Mouse (Mus musculus) embryonic facial prominence, embryonic 15.5 days (tissue): Measurements from ENCODE around the gene Ckmt2. TPM values are rescaled to one million over a fixed set of nuclear protein-coding genes. Genes with fewer than 3 reads are reported as not detected.

ENCODE experiments used
- ATAC-seq: fragments of 200-750 bp; cut with Nextera tagmentation; 2 replicates; pipeline ENCODE4 v1.8.0; 2017; ENCODE audit warnings: low read depth, moderate TSS enrichment; ENCODE audit not compliant: insufficient number of reproducible peaks, low FRiP score, low TSS enrichment
- H3K27ac ChIP-seq: fragments of 300-500 bp; sonication (generic); replicated peaks from 2 replicates; pipeline ENCODE4 v1.5.1; 2015; ENCODE audit warnings: mild to moderate bottlenecking, inconsistent platforms
- H3K27me3 ChIP-seq: fragments of 300-500 bp; sonication (generic); 2 replicates; pipeline ENCODE4 v1.6.1; 2015; ENCODE audit warnings: inconsistent platforms
- H3K36me3 ChIP-seq: fragments of 300-500 bp; sonication (generic); 2 replicates; pipeline ENCODE4 v1.6.1; 2015; ENCODE audit warnings: mild to moderate bottlenecking, inconsistent platforms
- H3K4me1 ChIP-seq: fragments of 300-500 bp; sonication (generic); 2 replicates; pipeline ENCODE4 v1.6.1; 2015; ENCODE audit warnings: inconsistent platforms
- H3K4me2 ChIP-seq: fragments of 300-500 bp; sonication (generic); replicated peaks from 2 replicates; pipeline ENCODE4 v1.6.1; 2015; ENCODE audit warnings: mild to moderate bottlenecking, inconsistent platforms
- H3K4me3 ChIP-seq: fragments of 300-500 bp; sonication (generic); replicated peaks from 2 replicates; pipeline ENCODE4 v1.5.1; 2015; ENCODE audit warnings: mild to moderate bottlenecking, inconsistent platforms
- H3K9ac ChIP-seq: fragments of 300-500 bp; sonication (generic); 2 replicates; pipeline ENCODE4 v1.6.1; 2015; ENCODE audit warnings: inconsistent platforms
- H3K9me3 ChIP-seq: fragments of 300-500 bp; sonication (generic); replicated peaks from 2 replicates; pipeline ENCODE4 v1.6.1; 2016; ENCODE audit warnings: inconsistent platforms
- WGBS: fragments of 180-500 bp; shearing (Covaris S2); methylation state at CpG from one replicate; pipeline ENCODE4 v1.1.7; 2015; 5-methylcytosine and 5-hydroxymethylcytosine counted together
- polyA plus RNA-seq: library from polyadenylated mRNA; unstranded; fragments of >200 nt; fragmentation: Nextera tagmentation; extraction: Ambion mirVana; gene quantifications from 2 replicates; pipeline ENCODE4 v1.2.1, GENCODE M21; 2015

The Ckmt2 gene
- polyA plus RNA-seq, 1 experiment from 2014 or later = 1.4 TPM

DNA sequence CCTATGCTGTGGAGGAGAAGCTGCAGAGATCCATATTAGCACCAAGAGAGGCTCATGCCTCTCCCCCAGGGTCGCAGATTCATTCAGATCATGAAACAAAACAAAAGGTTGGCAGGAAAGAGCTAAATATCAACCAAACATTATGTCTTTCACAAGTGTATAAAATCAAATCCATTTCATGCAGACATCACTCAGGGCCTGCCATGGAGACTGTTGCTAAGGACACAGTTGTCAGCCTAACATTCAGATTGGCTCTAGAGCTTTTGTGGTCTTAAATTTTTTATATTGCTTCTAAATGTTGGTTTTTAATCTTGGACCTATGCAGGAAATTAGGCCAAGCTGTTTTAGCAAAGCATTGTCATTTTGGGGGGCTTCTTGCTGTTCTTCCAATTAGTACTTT, 8.1 kb downstream of the Ckmt2 start:
- H3K27ac ChIP-seq = no peak overlapping the region
- H3K4me2 ChIP-seq = no peak overlapping the region
- no peak for ATAC-seq
- H3K9me3 ChIP-seq = no peaks in the 10 kb centered on the region
- H3K9ac ChIP-seq = no peak overlapping the region
- 85% methylated on average over 1 of the region's 1 CpGs for WGBS
- no peaks in the 10 kb centered on the region for H3K36me3 ChIP-seq
- H3K4me3 ChIP-seq = no peak overlapping the region
- no peaks in the 10 kb centered on the region for H3K27me3 ChIP-seq
- H3K4me1 ChIP-seq = no peaks in the 10 kb centered on the region

DNA sequence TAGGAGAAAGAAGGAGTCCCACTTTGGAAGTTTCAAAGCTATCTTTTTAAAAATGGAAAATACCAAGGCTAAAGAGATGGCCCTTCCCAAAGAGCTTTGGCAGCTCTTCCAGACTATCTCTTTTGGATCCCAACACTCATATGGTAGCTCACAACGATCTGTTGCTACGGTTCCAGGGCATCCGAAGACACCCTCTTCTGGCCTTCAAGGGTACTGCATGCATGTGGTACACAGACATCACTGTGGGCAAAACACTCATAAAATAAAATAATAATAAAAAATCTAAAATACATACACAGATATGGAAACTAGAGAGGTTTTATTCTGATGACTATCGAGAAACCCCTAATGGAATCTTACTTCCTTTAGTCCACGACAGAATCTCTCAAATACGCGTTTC, 17.9 kb downstream of the Ckmt2 start:
- no peaks in the 10 kb centered on the region for H3K27me3 ChIP-seq
- H3K36me3 ChIP-seq = no peaks in the 10 kb centered on the region
- 79% methylated on average over 7 of the region's 7 CpGs for WGBS
- ATAC-seq = no peak
- H3K27ac ChIP-seq = no peak overlapping the region
- H3K9me3 ChIP-seq = no peaks in the 10 kb centered on the region
- no peak overlapping the region for H3K4me2 ChIP-seq
- no peaks in the 10 kb centered on the region for H3K4me1 ChIP-seq
- no peak overlapping the region for H3K9ac ChIP-seq
- H3K4me3 ChIP-seq = no peak overlapping the region

DNA sequence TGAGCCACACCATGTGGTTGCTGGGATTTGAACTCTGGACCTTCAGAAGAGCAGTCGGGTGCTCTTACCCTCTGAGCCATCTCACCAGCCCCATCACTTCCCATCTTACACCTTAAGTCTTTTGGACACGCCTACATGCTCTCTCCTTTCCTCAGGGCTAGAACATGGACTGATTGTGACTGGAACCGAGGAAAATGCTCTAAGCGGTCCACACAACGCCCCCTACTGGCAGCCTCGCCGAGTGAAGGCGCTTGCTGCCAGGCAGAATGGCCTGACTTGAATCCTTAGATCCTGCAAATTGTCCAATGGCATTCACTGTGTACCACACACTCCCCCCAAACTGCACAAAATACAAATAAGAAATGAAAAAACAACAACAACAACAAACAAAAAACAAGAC, 19.3 kb downstream of the Ckmt2 start:
- ATAC-seq = no peak
- Histone ChIP-seq H3K4me3 (no peak overlapping the region), H3K4me1 (no peaks in the 10 kb centered on the region), H3K36me3 (no peaks in the 10 kb centered on the region), H3K4me2 (no peak overlapping the region), H3K9ac (no peak overlapping the region), H3K9me3 (no peaks in the 10 kb centered on the region), H3K27ac (no peak overlapping the region), H3K27me3 (no peaks in the 10 kb centered on the region)
- WGBS = 67% methylated on average over 8 of the region's 8 CpGs

DNA sequence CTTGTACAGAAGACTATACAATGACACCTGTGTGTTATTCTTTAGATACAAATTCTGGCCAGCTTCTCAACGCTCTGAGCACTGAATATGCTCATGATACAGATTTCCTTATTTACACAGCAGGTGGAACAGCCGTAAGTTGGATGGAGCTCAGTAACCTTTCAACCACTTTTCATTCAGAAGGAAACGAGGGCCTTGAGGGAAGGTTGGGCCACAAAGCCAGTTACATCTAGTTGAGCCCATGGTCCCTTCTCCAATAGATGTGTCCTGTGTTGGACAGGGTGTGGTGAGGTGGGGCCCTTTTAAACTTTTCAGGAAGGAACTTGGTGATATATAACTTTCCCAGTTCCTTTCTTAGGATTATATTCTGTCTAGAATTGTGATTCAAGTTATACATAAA, 22.3 kb downstream of the Ckmt2 start:
- Histone ChIP-seq H3K9ac (no peak overlapping the region), H3K4me1 (no peaks in the 10 kb centered on the region)
- 81% methylated on average over 3 of the region's 3 CpGs for WGBS

GRCm38 (mm10) chr13:91827876-91828275, 48.8 kb downstream of the Ckmt2 start:
- Histone ChIP-seq H3K36me3 (no peaks in the 10 kb centered on the region), H3K9me3 (no peaks in the 10 kb centered on the region), H3K4me2 (no peak overlapping the region), H3K27ac (no peak overlapping the region), H3K9ac (no peak overlapping the region), H3K4me3 (no peak overlapping the region), H3K4me1 (peaks cover 3% of the 10 kb centered on the region; the same call in 1 of the 2 replicates), H3K27me3 (no peaks in the 10 kb centered on the region)
- ATAC-seq = no peak

More for the DNA sequence above, 22.3 kb downstream of the Ckmt2 start:
- no peak overlapping the region for H3K4me3 ChIP-seq
- H3K36me3 ChIP-seq = no peaks in the 10 kb centered on the region
- H3K9me3 ChIP-seq = no peaks in the 10 kb centered on the region
- no peak for ATAC-seq
- H3K27ac ChIP-seq = no peak overlapping the region
- H3K4me2 ChIP-seq = no peak overlapping the region
- no peaks in the 10 kb centered on the region for H3K27me3 ChIP-seq

DNA sequence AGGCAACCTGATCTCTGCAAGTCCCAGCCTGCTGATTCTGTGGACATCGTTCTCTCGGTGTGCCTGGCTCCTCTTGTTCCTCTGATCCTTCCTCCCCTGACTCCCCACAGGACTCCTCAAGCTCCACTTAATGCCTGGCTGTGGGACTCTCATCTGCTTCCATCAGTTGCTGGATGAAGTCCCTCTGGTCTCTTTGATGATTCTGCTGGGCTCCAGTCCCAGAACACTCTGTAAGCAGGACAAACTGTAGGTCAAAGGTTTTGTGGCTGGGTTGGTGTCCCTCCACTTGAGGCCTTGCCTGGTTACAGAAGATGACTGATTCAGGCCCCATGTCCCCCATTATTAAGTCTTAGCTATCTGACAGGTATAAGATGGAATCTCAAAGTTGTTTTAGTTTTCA, 50.6 kb downstream of the Ckmt2 start:
- Histone ChIP-seq H3K4me1 (peaks cover 3% of the 10 kb centered on the region; the same call in 1 of the 2 replicates), H3K9me3 (no peaks in the 10 kb centered on the region), H3K4me2 (no peak overlapping the region), H3K27ac (no peak overlapping the region), H3K9ac (no peak overlapping the region), H3K36me3 (no peaks in the 10 kb centered on the region), H3K4me3 (no peak overlapping the region), H3K27me3 (no peaks in the 10 kb centered on the region)
- ATAC-seq = no peak
- 69% methylated on average over 2 of the region's 2 CpGs for WGBS

DNA sequence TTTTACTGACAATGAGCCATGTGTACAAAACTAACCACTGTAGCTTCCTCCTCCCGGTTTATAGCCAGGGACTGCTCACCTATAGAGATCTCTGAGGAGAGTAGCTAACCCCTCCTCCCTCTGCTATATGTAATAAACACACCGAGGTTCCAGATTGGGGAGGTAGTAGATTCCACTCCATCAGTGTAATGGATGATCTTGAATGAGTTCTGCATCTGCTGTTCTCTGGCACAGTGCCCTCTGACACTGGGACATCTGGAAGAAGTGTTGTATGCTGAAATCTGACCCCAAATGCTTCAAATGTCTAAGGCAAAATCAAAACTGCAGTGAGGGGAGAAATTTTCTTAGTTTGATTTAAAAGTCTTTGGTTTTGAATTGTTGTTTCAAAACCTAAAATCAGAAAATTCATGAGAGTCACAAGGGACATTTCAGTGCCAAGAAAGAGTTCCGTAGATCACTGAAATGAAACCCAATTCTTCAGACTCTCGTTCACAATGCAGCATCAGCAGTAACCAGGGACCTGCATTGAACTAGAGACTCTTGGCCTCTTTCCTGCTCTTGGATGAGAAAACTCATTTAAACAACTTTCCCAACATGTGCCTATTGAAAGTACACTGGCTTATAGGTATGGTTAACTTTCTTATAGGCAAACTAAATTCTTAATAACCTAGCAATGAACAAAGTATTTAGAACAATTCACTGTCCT, 51.7 kb downstream of the Ckmt2 start:
- Histone ChIP-seq H3K4me1 (peaks cover 3% of the 10 kb centered on the region; the same call in 1 of the 2 replicates), H3K9ac (no peak overlapping the region), H3K27ac (no peak overlapping the region; the same call in 1 of the 2 replicates), H3K36me3 (no peaks in the 10 kb centered on the region), H3K4me3 (no peak overlapping the region), H3K27me3 (no peaks in the 10 kb centered on the region), H3K9me3 (no peaks in the 10 kb centered on the region), H3K4me2 (no peak overlapping the region)
- 31% methylated on average over 4 of the region's 4 CpGs for WGBS
- 0 out of 2 replicates have a peak, but pooled peaks have one; percentile 47 for ATAC-seq

DNA sequence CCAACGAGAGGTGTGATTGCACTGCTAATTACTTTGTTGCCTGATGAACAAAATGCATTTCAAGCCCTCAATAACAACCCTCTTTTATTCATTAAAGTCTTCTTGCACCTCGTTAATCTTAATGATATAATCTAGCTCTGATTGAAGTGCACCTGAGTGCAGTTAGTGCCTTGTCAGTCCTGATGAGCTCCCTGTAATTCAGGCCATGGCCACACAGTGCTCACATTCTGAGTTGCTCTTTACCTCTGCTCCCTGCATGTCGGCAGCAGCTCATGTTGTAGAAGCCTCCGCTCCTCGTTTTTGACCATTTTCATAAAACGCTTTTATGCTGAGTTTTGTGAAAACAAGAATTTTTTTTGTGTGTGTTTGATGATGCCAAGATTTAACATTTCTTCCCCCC, 53.0 kb downstream of the Ckmt2 start:
- Histone ChIP-seq H3K4me1 (peaks cover 3% of the 10 kb centered on the region; the same call in 1 of the 2 replicates), H3K4me3 (no peak overlapping the region), H3K27me3 (no peaks in the 10 kb centered on the region), H3K36me3 (no peaks in the 10 kb centered on the region), H3K9me3 (no peaks in the 10 kb centered on the region), H3K4me2 (no peak overlapping the region), H3K9ac (no peak overlapping the region), H3K27ac (no peak overlapping the region)
- ATAC-seq = no peak
- 54% methylated on average over 6 of the region's 6 CpGs for WGBS

DNA sequence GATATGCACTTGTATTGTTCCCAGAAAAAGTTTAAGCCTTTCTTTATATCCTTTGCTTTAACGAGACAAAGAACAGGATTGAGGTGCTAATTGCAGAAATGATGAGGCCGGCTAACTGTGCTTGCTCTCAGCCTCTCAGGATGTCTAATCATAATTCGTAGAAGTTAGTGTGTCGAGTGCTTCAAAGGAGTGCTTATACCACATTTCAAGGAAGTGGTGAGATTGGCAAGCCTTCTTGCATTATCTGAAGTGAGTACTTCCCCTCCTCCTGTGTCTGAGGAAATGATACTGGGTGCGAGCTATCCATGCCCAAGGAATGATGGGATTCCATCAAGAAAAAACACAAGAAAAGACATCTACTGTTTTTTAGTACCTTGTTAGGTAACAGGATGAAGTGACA, 62.0 kb downstream of the Ckmt2 start:
- no peaks in the 10 kb centered on the region for H3K9me3 ChIP-seq
- H3K4me2 ChIP-seq = no peak overlapping the region
- no peak for ATAC-seq
- no peak overlapping the region for H3K4me3 ChIP-seq
- H3K4me1 ChIP-seq = no peaks in the 10 kb centered on the region
- H3K9ac ChIP-seq = no peak overlapping the region
- H3K27ac ChIP-seq = no peak overlapping the region
- H3K27me3 ChIP-seq = no peaks in the 10 kb centered on the region
- H3K36me3 ChIP-seq = no peaks in the 10 kb centered on the region
- WGBS = 88% methylated on average over 5 of the region's 5 CpGs

- Histone ChIP-seq H3K4me1 (peaks cover 5% of the 10 kb centered on the region; the same call in 1 of the 2 replicates), H3K36me3 (peaks cover 13% of the 10 kb centered on the region), H3K27ac (no peak overlapping the region), H3K9ac (no peak overlapping the region), H3K4me2 (no peak overlapping the region), H3K27me3 (no peaks in the 10 kb centered on the region), H3K9me3 (no peaks in the 10 kb centered on the region), H3K4me3 (no peak overlapping the region)
- WGBS = 49% methylated on average over 2 of the region's 2 CpGs
- no peak for ATAC-seq
Measured at GRCm38 (mm10) chr13:91809476-91809875, 67.2 kb downstream of the Ckmt2 start.

- WGBS = 30% methylated on average over 20 of the region's 20 CpGs
- no peak for ATAC-seq
- peaks cover 5% of the 10 kb centered on the region; the same call in 1 of the 2 replicates for H3K4me1 ChIP-seq
- H3K4me2 ChIP-seq = peak overlapping the region; percentile 54
- peak overlapping the region; percentile 87 for H3K27ac ChIP-seq
- peaks cover 17% of the 10 kb centered on the region for H3K36me3 ChIP-seq
- peak overlapping the region; percentile 69 for H3K4me3 ChIP-seq
- no peaks in the 10 kb centered on the region for H3K27me3 ChIP-seq
- H3K9me3 ChIP-seq = no peaks in the 10 kb centered on the region
- peak overlapping the region; percentile 84 for H3K9ac ChIP-seq
Measured at GRCm38 (mm10) chr13:91807874-91808575, 68.7 kb downstream of the Ckmt2 start.
